Mouse (Mus musculus) forelimb bud, embryonic 11.5 days (tissue): ENCODE measurements at regions not wholly inside any gene's neighbourhood (a gene's known extent, or its start where the extent isn't known, plus 50 kb on each side); places are given as distances from the start of the nearest gene placed in this dataset.

Source experiments
- DNase-seq: peaks from one replicate; pipeline ENCODE4 v3.0.0-alpha.2; 2012; ENCODE audit warnings: low read depth, low spot score

DNA sequence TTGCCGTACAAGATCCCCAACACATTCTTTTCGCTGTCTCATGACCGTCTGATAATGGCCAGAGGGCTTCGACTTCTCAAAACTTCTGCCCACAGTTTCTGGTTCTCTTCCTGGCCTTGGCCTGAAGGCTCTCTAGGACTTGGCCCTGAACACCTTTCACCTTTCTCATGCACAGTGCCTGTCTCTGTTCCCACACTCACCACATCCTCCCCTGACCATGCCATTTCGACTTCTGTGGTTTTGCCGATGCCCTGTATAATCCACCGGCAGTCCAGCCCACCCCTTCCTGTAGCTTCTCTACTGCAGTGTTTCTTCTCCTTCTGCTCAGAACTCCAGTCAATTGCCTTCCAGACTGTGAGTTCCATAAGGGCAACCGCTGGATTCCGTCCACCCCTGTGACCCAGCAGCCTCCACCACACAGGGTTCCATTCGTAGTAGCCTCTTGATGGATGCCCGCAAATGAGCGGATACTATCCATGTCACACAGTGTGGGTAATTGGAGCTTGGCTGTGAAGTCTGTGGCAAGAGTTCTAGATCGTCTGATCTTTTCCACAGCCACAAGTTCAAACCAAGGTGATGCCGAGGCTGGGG is 53.3 kb upstream of the Cnih3 start:
- DNase-seq = no peak

- DNase-seq = no peak
Observed at GRCm38 (mm10) chr1:181299826-181300225, 52.6 kb upstream of the Cnih3 start.

DNA sequence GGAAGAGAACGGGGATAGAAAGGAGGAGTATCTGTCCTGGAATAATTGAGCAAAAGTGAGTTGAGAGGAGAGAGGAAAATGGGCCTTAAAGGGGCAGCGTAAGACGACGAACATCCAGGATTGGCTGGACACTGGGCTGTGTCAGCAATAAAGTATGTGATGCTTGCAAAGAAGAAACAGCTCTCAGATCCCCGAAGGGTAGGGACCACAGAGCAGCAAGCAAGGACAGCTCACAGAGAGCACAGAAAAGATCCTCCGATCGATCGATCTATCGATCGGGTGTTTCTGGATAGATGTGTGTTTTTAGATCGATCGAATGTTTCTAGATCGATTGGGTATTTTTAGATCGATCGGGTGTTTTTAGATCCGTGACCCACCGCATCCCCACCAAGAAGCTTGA is 50.3 kb upstream of the Cnih3 start:
- no peak for DNase-seq
